Mouse (Mus musculus): ENCODE data around the gene Atp2c2. TPM values are rescaled to one million over a fixed set of nuclear protein-coding genes. Genes with fewer than 3 reads are reported as not detected.

Atp2c2 gene
- polyA plus RNA-seq, 1 experiment = not detected

DNA sequence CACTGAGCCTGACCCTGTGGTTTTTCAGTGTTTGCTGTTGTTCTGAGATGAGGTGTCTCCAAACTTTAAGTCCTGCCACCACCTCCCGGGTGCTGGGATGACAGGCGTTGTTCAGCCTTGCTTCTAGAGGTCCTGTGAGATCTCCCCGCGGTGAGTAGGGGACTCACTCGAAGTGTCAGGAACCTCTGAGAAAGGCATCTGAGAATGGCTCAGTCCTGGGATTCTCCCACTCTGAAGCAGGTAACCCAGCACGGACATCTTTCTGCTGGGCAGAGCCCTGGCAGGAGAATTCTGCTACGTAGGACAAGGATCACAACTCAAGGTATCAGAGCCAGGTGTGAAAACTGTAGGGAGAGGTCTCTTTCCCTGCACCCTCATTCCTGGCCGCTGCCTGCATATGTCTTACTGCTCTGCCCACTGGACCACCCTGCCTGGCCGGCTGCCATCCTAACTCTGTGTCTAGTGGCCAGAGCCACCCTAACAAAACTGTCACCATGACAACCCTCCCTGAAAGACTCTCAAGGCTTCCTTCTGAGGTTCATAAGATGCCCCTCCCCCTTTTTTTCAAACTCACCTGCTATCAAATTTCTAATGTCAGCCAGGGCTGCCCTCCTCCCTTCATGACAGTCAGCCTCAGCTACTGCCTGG is 80.7 kb downstream of the Atp2c2 start:
- H3K27me3 ChIP-seq (replicated peaks) = peaks cover 34% of the 10 kb centered on the region
- H3K4me3 ChIP-seq (replicated peaks) = no peak overlapping the region
- TF ChIP-seq GATA1 (IDR thresholded peaks at IDR 0.05; ENCODE audit: borderline replicate concordance, low read length) (no peak), FLI1 (IDR thresholded peaks at IDR 0.05; ENCODE audit: low read length) (no peak)

DNA sequence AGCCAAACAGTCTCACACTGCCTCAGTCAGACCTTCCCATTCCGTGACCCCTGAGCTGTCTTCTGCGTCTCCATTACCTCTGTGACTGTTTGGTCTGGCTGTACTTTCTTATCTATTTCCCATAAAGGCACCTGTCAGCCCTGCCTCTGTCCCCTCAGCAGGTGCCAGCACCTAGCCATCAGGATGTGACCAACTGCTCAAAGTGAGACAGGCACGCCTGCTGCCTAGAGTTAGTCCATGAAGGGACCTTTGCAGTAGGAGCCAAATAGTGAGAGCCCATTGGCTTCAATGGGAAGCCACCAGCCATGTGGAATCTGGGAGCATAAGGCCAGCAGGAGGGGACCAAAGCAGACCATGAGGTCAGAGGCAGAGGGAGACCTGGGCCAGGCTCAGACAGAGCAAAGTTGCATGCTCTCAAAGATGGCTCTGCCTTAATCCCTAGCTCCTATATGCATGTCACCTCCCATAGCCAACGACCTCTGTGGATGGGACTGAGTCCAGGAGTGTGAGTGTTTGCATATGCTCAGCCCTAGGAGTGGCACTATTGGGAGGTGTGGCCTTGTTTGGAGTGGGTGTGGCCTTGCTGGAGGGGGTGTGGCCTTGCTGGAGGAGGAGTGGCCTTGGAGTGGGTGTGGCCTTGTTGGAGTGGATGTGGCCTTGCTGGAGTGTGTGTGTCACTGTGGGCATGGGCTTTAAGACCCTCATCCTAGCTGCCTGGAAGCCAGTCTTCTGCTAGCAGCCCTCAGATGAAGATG is 81.5 kb downstream of the Atp2c2 start:
- peaks cover 68% of the 10 kb centered on the region for H3K4me1 ChIP-seq
- H3K27me3 ChIP-seq (replicated peaks) = peaks cover 37% of the 10 kb centered on the region
- H3K36me3 ChIP-seq (replicated peaks; ENCODE audit: low read length) = no peaks in the 10 kb centered on the region
- H3K4me3 ChIP-seq (replicated peaks) = no peak overlapping the region
- TF ChIP-seq FLI1 (IDR thresholded peaks at IDR 0.05; ENCODE audit: low read length) (no peak), GATA1 (IDR thresholded peaks at IDR 0.05; ENCODE audit: borderline replicate concordance, low read length) (no peak)
- peaks cover 5% of the 10 kb centered on the region; the same call in 1 of the 2 replicates for H3K9me3 ChIP-seq

More for the DNA sequence above, 80.7 kb downstream of the Atp2c2 start:
- H3K9me3 ChIP-seq = peaks cover 5% of the 10 kb centered on the region; the same call in 1 of the 2 replicates
- peaks cover 64% of the 10 kb centered on the region for H3K4me1 ChIP-seq
- no peaks in the 10 kb centered on the region for H3K36me3 ChIP-seq (replicated peaks; ENCODE audit: low read length)

- TF ChIP-seq GATA1 (IDR thresholded peaks at IDR 0.05; ENCODE audit: borderline replicate concordance, low read length) (no peak), FLI1 (IDR thresholded peaks at IDR 0.05; ENCODE audit: low read length) (no peak)
- no peaks in the 10 kb centered on the region for H3K9me3 ChIP-seq
- peaks cover 38% of the 10 kb centered on the region for H3K27me3 ChIP-seq (replicated peaks)
- no peak overlapping the region for H3K4me3 ChIP-seq (replicated peaks)
- peaks cover 64% of the 10 kb centered on the region for H3K4me1 ChIP-seq
- H3K36me3 ChIP-seq (replicated peaks; ENCODE audit: low read length) = no peaks in the 10 kb centered on the region
Measured at GRCm38 (mm10) chr8:119782715-119783114, 82.9 kb downstream of the Atp2c2 start.

DNA sequence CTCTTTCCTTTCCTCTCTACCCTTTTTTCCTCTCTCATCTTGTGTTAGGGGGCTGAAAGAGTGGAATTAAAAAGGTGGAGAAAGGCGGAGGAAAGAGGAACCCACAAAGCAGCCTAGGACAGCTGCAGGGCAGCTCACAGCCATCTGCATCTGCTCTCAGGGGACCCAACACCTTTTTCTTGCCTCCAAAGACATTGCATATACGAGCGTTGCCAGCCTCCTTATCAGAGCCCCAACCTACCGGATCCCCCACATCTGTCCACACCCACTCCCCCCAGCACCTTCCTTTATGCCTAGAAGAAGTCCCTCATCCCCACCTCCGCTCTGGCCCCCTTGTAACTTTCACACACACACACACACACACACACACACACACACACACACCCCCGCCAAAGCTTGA is 83.8 kb downstream of the Atp2c2 start:
- H3K36me3 ChIP-seq (replicated peaks; ENCODE audit: low read length) = no peaks in the 10 kb centered on the region
- H3K27me3 ChIP-seq (replicated peaks) = peaks cover 42% of the 10 kb centered on the region
- no peak overlapping the region for H3K4me3 ChIP-seq (replicated peaks)
- peaks cover 58% of the 10 kb centered on the region for H3K4me1 ChIP-seq
- no peaks in the 10 kb centered on the region for H3K9me3 ChIP-seq
- TF ChIP-seq FLI1 (IDR thresholded peaks at IDR 0.05; ENCODE audit: low read length) = no peak
- TF ChIP-seq GATA1 (IDR thresholded peaks at IDR 0.05; ENCODE audit: borderline replicate concordance, low read length) = no peak

DNA sequence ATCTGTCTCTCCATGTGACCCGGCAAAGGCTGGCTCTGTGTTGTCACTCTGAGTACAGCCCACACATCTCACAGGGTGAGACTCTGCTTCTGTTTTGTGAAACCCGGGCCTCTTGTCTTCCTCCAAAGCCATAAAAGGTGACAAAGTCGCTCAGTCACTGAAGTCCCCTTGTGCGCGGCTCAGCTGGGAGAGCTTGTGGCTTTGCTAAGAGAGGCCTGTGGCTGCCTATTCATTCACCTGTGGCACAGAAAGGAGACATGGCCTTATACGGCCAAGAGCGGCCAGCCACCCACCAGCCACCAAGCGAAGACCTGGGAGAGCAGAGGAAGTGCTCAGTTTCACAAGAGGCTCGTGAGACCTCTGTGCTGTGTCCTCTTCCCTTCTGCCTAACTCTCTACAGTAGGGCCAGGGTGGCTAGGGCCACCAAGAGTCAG is 84.3 kb downstream of the Atp2c2 start:
- Histone ChIP-seq H3K27me3 (replicated peaks) (peaks cover 48% of the 10 kb centered on the region), H3K4me1 (peaks cover 52% of the 10 kb centered on the region), H3K4me3 (replicated peaks) (peak overlapping the region; percentile 8), H3K36me3 (replicated peaks; ENCODE audit: low read length) (no peaks in the 10 kb centered on the region), H3K9me3 (no peaks in the 10 kb centered on the region)
- no peak for TF ChIP-seq GATA1 (IDR thresholded peaks at IDR 0.05; ENCODE audit: borderline replicate concordance, low read length)
- no peak for TF ChIP-seq FLI1 (IDR thresholded peaks at IDR 0.05; ENCODE audit: low read length)

GRCm38 (mm10) chr8:119784676-119785075 is 84.9 kb downstream of the Atp2c2 start:
- TF ChIP-seq FLI1 (IDR thresholded peaks at IDR 0.05; ENCODE audit: low read length) = no peak
- no peak for TF ChIP-seq GATA1 (IDR thresholded peaks at IDR 0.05; ENCODE audit: borderline replicate concordance, low read length)
- Histone ChIP-seq H3K4me1 (peaks cover 47% of the 10 kb centered on the region), H3K4me3 (replicated peaks) (no peak overlapping the region)

DNA sequence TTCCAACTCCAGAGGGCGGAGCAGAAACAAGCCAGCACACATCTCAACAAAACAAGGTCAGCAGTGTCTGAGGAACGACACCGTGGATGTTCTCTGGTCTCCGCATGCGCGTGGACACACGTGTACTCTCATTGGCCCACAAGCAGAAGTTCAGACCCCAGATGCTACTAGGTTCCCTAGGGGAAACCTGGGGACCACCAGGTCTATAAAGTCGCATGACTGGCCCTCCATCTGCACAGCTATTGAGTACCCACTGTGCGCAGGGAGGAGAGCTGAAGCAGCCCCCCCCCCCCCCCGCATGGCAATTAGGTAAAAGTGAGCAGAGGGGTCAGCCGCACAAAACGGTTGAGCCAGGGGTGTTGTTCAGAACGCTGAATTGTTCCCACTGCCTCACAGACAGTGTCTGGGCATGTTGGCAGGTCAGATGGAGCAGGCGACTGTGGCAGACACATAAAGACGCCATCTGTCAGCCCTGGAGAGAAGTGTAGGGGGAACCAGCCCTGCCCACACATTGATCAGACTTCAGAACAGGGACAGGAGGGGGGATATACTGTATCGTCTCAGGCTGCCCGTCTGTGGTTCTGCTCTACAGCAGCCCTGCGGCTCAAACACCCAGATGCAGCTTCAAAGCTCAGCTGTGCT is 86.1 kb downstream of the Atp2c2 start:
- peaks cover 46% of the 10 kb centered on the region for H3K4me1 ChIP-seq

More at GRCm38 (mm10) chr8:119784676-119785075, 84.9 kb downstream of the Atp2c2 start:
- no peaks in the 10 kb centered on the region for H3K9me3 ChIP-seq
- peaks cover 53% of the 10 kb centered on the region for H3K27me3 ChIP-seq (replicated peaks)
- no peaks in the 10 kb centered on the region for H3K36me3 ChIP-seq (replicated peaks; ENCODE audit: low read length)

DNA sequence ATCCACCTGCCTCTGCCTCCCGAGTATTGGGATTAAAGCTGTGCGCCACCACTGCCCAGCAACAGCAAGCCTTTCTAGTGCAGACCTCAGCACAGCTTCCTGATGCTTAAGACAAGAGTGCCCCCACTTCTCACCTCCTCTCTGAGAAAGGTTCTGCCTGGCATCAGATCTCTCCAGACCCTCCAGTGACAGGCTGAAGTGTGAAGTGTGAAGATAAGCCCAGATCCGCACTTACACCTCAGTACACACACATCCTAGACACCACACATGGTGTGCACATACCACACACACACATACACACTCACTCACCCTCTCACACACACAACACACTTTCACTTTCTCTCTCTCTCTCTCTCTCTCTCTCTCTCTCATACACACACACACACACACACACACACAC is 87.1 kb downstream of the Atp2c2 start:
- no peaks in the 10 kb centered on the region for H3K9me3 ChIP-seq
- peaks cover 50% of the 10 kb centered on the region for H3K4me1 ChIP-seq
- H3K36me3 ChIP-seq (replicated peaks; ENCODE audit: low read length) = no peaks in the 10 kb centered on the region
- TF ChIP-seq FLI1 (IDR thresholded peaks at IDR 0.05; ENCODE audit: low read length) (no peak), GATA1 (IDR thresholded peaks at IDR 0.05; ENCODE audit: borderline replicate concordance, low read length) (no peak)
- H3K4me3 ChIP-seq (replicated peaks) = peak overlapping the region; percentile 79
- H3K27me3 ChIP-seq (replicated peaks) = peaks cover 49% of the 10 kb centered on the region

More for the DNA sequence above, 86.1 kb downstream of the Atp2c2 start:
- Histone ChIP-seq H3K36me3 (replicated peaks; ENCODE audit: low read length) (no peaks in the 10 kb centered on the region), H3K4me3 (replicated peaks) (no peak overlapping the region), H3K9me3 (no peaks in the 10 kb centered on the region), H3K27me3 (replicated peaks) (peaks cover 53% of the 10 kb centered on the region)
- TF ChIP-seq GATA1 (IDR thresholded peaks at IDR 0.05; ENCODE audit: borderline replicate concordance, low read length) = no peak
- TF ChIP-seq FLI1 (IDR thresholded peaks at IDR 0.05; ENCODE audit: low read length) = no peak

DNA sequence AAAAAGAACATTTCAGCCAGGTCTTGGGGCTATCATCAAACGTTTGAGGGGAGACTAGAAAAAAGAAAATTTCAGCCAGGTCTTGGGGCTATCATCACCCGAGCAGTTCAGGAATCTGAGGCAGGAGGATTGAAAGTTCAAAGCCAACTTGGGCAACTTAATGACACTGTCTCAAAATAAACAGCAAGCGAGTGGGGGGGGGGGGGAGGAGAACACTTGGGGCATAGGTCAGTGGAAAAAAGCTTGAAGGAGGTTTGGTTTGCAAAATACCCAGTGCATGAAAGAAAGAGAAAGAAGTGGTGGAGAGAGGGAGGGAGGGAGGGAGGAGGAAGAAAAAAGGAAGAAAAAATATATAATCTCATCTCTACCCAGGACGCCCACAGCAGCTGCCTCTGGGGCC is 87.5 kb downstream of the Atp2c2 start:
- Histone ChIP-seq H3K27me3 (replicated peaks) (peaks cover 51% of the 10 kb centered on the region), H3K9me3 (no peaks in the 10 kb centered on the region), H3K4me3 (replicated peaks) (no peak overlapping the region), H3K4me1 (peaks cover 54% of the 10 kb centered on the region), H3K36me3 (replicated peaks; ENCODE audit: low read length) (no peaks in the 10 kb centered on the region)
- TF ChIP-seq GATA1 (IDR thresholded peaks at IDR 0.05; ENCODE audit: borderline replicate concordance, low read length) (no peak), FLI1 (IDR thresholded peaks at IDR 0.05; ENCODE audit: low read length) (no peak)

Data from megakaryocyte, embryonic 14.5 days (primary cell).